ENCODE assay signal across 15 mouse cellular contexts in genomic region chr16:95893534-95894290, GRCm38 (mm10).
A peak's percentile ranks its signal among the peaks of the same experiment; 100 is the strongest.
DNase-seq lines count a peak whose midpoint lies in the region; ATAC-seq and TF ChIP-seq lines count a peak whose summit lies in the region.
"Had no signal": no experiment of that assay in that cellular context is flagged by ENCODE, and none has a peak within 500 bp of the region (broad histone marks: within the 10 kb centered on the region; RNA-seq: fewer than 3 reads in every experiment).

No protein-coding gene starts in this region.

- no peak for TF ChIP-seq CTCF in lung, embryonic 14.5 days (IDR thresholded peaks at IDR 0.05; ENCODE audit: low read depth)
- no peak for TF ChIP-seq CTCF in heart, adult 2 months (IDR thresholded peaks at IDR 0.05)

- WGBS in lung, embryonic 14.5 days: 62% methylated on average over 6 of the region's 6 CpGs
- WGBS in liver, embryonic 12.5 days (ENCODE audit: insufficient replicate concordance): 43% methylated on average over 6 of the region's 6 CpGs
- 65% methylated on average over 6 of the region's 6 CpGs for WGBS in heart, adult 2 months

- no peaks in the 10 kb centered on the region for H3K36me3 ChIP-seq in lung, embryonic 14.5 days (ENCODE audit: insufficient read depth)
- no peaks in the 10 kb centered on the region for H3K36me3 ChIP-seq in liver, embryonic 12.5 days
- H3K36me3 ChIP-seq in heart, adult 2 months (ENCODE audit: control insufficient read depth, insufficient read depth, low read length): peaks cover 3% of the 10 kb centered on the region
- H3K36me3 ChIP-seq: embryonic facial prominence, embryonic 13.5 days; G1E; stomach, embryonic 15.5 days had no signal

- no peak for DNase-seq in lung, embryonic 14.5 days
- no peak for DNase-seq in lung, postnatal 4 days
- DNase-seq in T-cell, adult 2 months (ENCODE audit: low spot score): peak; percentile 60
- peak; percentile 31 to 58 for DNase-seq in thymus, postnatal 10 days (ENCODE audit: low spot score in 2 of 2)
- DNase-seq in frontal cortex, adult 2 months (ENCODE audit: extremely low spot score in 1 of 2, low spot score in 1 of 2): no peak
- no peak for DNase-seq in heart, adult 2 months
- no peak for DNase-seq in heart, adult 9 months (ENCODE audit: low spot score in 2 of 2)
- DNase-seq: cerebellum, adult 2 months; forebrain, postnatal 0 days; kidney, adult 8-10 months; left cerebral cortex, postnatal 4 days had no signal

- no peaks in the 10 kb centered on the region for H3K9me3 ChIP-seq in lung, embryonic 14.5 days (ENCODE audit: low read depth, low read length)
- H3K9me3 ChIP-seq in liver, embryonic 12.5 days (replicated peaks): no peaks in the 10 kb centered on the region
- H3K9me3 ChIP-seq: embryonic facial prominence, embryonic 13.5 days; G1E; stomach, embryonic 15.5 days had no signal

- no peaks in the 10 kb centered on the region for H3K79me2 ChIP-seq in heart, adult 2 months (replicated peaks; ENCODE audit: control insufficient read depth, insufficient read depth, low read length)

- H3K9ac ChIP-seq in lung, embryonic 14.5 days: no peak overlapping the region
- no peak overlapping the region for H3K9ac ChIP-seq in liver, embryonic 12.5 days
- no peak overlapping the region for H3K9ac ChIP-seq in heart, adult 2 months (ENCODE audit: low read depth, low read length)
- H3K9ac ChIP-seq: embryonic facial prominence, embryonic 13.5 days; forebrain, postnatal 0 days; stomach, embryonic 15.5 days had no signal

- no peak overlapping the region for H3K4me2 ChIP-seq in lung, embryonic 14.5 days
- no peak overlapping the region for H3K4me2 ChIP-seq in liver, embryonic 12.5 days
- H3K4me2 ChIP-seq: embryonic facial prominence, embryonic 13.5 days; stomach, embryonic 15.5 days had no signal

- no peak overlapping the region for H3K27ac ChIP-seq in lung, embryonic 14.5 days (ENCODE audit: low read depth)
- no peak overlapping the region for H3K27ac ChIP-seq in liver, embryonic 12.5 days
- H3K27ac ChIP-seq in heart, adult 2 months: no peak overlapping the region
- H3K27ac ChIP-seq: embryonic facial prominence, embryonic 13.5 days; stomach, embryonic 15.5 days had no signal

- no peaks in the 10 kb centered on the region for H3K4me1 ChIP-seq in lung, embryonic 14.5 days (ENCODE audit: insufficient read depth)
- H3K4me1 ChIP-seq in liver, embryonic 12.5 days: no peaks in the 10 kb centered on the region; the same call in 1 of the 2 replicates
- peaks cover 18% of the 10 kb centered on the region for H3K4me1 ChIP-seq in heart, adult 2 months (ENCODE audit: control insufficient read depth, insufficient read depth, low read length)
- H3K4me1 ChIP-seq: stomach, embryonic 15.5 days had no signal

- intact Hi-C loops in heart, adult 2 months (cut with DNase I): loop anchor here (2.0 kb wide), 1 partner anchor 21 kb away; no protein-coding TSS in a partner anchor

- TF ChIP-seq POLR2A in heart, adult 2 months (IDR thresholded peaks at IDR 0.05; ENCODE audit: insufficient read depth, low read depth, low read length): no peak

- ATAC-seq in lung, embryonic 14.5 days (ENCODE audit: insufficient read depth): peak; percentile 35; the same call in 1 of the 2 replicates
- peak; percentile 52; the same call in 1 of the 2 replicates for ATAC-seq in liver, embryonic 12.5 days
- ATAC-seq: forebrain, postnatal 0 days had no signal

- no peak for TF ChIP-seq EP300 in heart, adult 2 months (IDR thresholded peaks at IDR 0.05; ENCODE audit: insufficient read depth, low read depth, low read length)

- H3K27me3 ChIP-seq in lung, embryonic 14.5 days (ENCODE audit: insufficient read depth, low read length): no peaks in the 10 kb centered on the region
- no peaks in the 10 kb centered on the region for H3K27me3 ChIP-seq in liver, embryonic 12.5 days (replicated peaks)
- H3K27me3 ChIP-seq in heart, adult 2 months (ENCODE audit: control insufficient read depth, insufficient read depth, low read length): no peaks in the 10 kb centered on the region
- H3K27me3 ChIP-seq: embryonic facial prominence, embryonic 13.5 days; stomach, embryonic 15.5 days had no signal

- no peak overlapping the region for H3K4me3 ChIP-seq in lung, embryonic 14.5 days (ENCODE audit: low read depth, low read length)
- no peak overlapping the region for H3K4me3 ChIP-seq in liver, embryonic 12.5 days
- no peak overlapping the region for H3K4me3 ChIP-seq in heart, adult 2 months
- H3K4me3 ChIP-seq: embryonic facial prominence, embryonic 13.5 days; stomach, embryonic 15.5 days had no signal

Comparison
In these comparisons a context has a peak if more than half of its experiments do, and no peak if none do; other contexts are left out.
1. DNase-seq: peak in T-cell, adult 2 months (single experiment) and thymus, postnatal 10 days (2 of 2); none in lung, embryonic 14.5 days (single experiment), lung, postnatal 4 days (0 of 2), frontal cortex, adult 2 months (0 of 2), heart, adult 2 months (0 of 2) and heart, adult 9 months (0 of 2).